ENCODE assay signal across 15 mouse cellular contexts in the genomic region with DNA sequence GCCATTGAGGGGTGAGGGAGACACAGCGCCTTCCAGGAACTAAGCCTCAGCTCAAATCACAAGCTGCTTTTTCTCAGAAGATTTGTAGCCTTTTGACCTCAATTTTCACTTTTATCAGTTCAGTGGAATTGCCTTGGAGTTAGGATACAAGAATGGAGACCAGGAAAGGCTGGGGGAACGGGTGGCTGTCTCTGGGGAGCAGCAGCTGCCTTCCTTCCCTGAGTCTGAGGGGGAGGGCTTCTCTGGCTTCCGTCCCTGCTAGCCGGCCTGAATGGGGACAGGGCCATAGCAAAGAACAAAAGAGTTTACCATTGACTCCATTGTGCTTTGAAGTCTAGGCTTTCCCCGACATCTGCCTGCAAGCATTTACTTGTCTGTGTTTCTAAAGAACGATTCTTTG. TPM values are rescaled to one million over a fixed set of nuclear protein-coding genes. Genes with fewer than 3 reads are reported as not detected.
DNase-seq lines count a peak whose midpoint lies in the region; ATAC-seq lines count a peak whose summit lies in the region.
"Had no signal": no experiment of that assay in that cellular context is flagged by ENCODE, and none has a peak within 500 bp of the region (broad histone marks: within the 10 kb centered on the region; RNA-seq: fewer than 3 reads in every experiment).

No protein-coding gene starts in this region.

- H3K9ac ChIP-seq in neural tube, embryonic 11.5 days (ENCODE audit: low read length), result no peak overlapping the region
- no peak overlapping the region for H3K9ac ChIP-seq in neural tube, embryonic 15.5 days (replicated peaks)
- H3K9ac ChIP-seq: heart, embryonic 15.5 days; limb, embryonic 13.5 days had no signal

- H3K27me3 ChIP-seq in heart, embryonic 10.5 days (ENCODE audit: insufficient read depth, poor library complexity, severe bottlenecking), result no peaks in the 10 kb centered on the region
- H3K27me3 ChIP-seq in neural tube, embryonic 11.5 days (ENCODE audit: control insufficient read depth, insufficient read depth, low read length), result no peaks in the 10 kb centered on the region
- no peaks in the 10 kb centered on the region for H3K27me3 ChIP-seq in neural tube, embryonic 15.5 days (replicated peaks)
- H3K27me3 ChIP-seq in limb, embryonic 10.5 days (ENCODE audit: low read depth, poor library complexity, severe bottlenecking), result no peaks in the 10 kb centered on the region
- H3K27me3 ChIP-seq: heart, embryonic 15.5 days; limb, embryonic 13.5 days had no signal

- H3K36me3 ChIP-seq in heart, embryonic 10.5 days, result no peaks in the 10 kb centered on the region
- H3K36me3 ChIP-seq in neural tube, embryonic 11.5 days (ENCODE audit: control insufficient read depth, insufficient read depth, low read length), result no peaks in the 10 kb centered on the region
- H3K36me3 ChIP-seq in neural tube, embryonic 15.5 days, result no peaks in the 10 kb centered on the region
- H3K36me3 ChIP-seq in limb, embryonic 10.5 days, result no peaks in the 10 kb centered on the region
- H3K36me3 ChIP-seq: G1E; heart, embryonic 15.5 days; limb, embryonic 13.5 days had no signal

- no peak overlapping the region for H3K4me3 ChIP-seq in heart, embryonic 10.5 days
- no peak overlapping the region for H3K4me3 ChIP-seq in neural tube, embryonic 11.5 days (ENCODE audit: low read depth, low read length)
- no peak overlapping the region for H3K4me3 ChIP-seq in neural tube, embryonic 15.5 days (replicated peaks)
- no peak overlapping the region for H3K4me3 ChIP-seq in limb, embryonic 10.5 days
- H3K4me3 ChIP-seq: heart, embryonic 15.5 days; limb, embryonic 13.5 days had no signal

- ATAC-seq in neural tube, embryonic 11.5 days (ENCODE audit: insufficient read depth, low FRiP score, low TSS enrichment), result no peak
- ATAC-seq in neural tube, embryonic 15.5 days (ENCODE audit: low FRiP score), result no peak

- H3K27ac ChIP-seq in heart, embryonic 10.5 days, result peak overlapping the region; percentile 66; the same call in 1 of the 2 replicates
- H3K27ac ChIP-seq in neural tube, embryonic 11.5 days (ENCODE audit: low read depth, low read length), result 0 out of 2 replicates have a peak overlapping the region, but pooled peaks have one; percentile 8
- no peak overlapping the region for H3K27ac ChIP-seq in neural tube, embryonic 15.5 days (replicated peaks)
- H3K27ac ChIP-seq in limb, embryonic 10.5 days, result peak overlapping the region; percentile 74
- H3K27ac ChIP-seq: heart, embryonic 15.5 days; limb, embryonic 13.5 days had no signal

- DNase-seq in heart, embryonic 10.5 days (ENCODE audit: low spot score), result peak; percentile 53
- DNase-seq in heart, adult 18-20 months, result no peak
- peak; percentile 66 for DNase-seq in kidney, postnatal 10 days
- no peak for DNase-seq in kidney, adult 8-10 months
- peak; percentile 40 for DNase-seq in neural tube, embryonic 11.5 days (ENCODE audit: low spot score)
- DNase-seq in limb, embryonic 10.5 days (ENCODE audit: low spot score), result peak; percentile 34
- no peak for DNase-seq in T-cell, adult 2 months (ENCODE audit: low spot score)
- DNase-seq: cerebellum, adult 2 months; layer of hippocampus, postnatal 36 days; thymus, postnatal 36 days had no signal

- 53% methylated on average over 6 of the region's 6 CpGs for WGBS in heart, embryonic 10.5 days
- 28% methylated on average over 6 of the region's 6 CpGs for WGBS in neural tube, embryonic 11.5 days
- 18% methylated on average over 6 of the region's 6 CpGs for WGBS in neural tube, embryonic 15.5 days
- WGBS in limb, embryonic 10.5 days, result 50% methylated on average over 6 of the region's 6 CpGs

- no peak overlapping the region for H3K4me2 ChIP-seq in neural tube, embryonic 11.5 days (ENCODE audit: low read depth)
- no peak overlapping the region for H3K4me2 ChIP-seq in neural tube, embryonic 15.5 days
- H3K4me2 ChIP-seq: heart, embryonic 15.5 days; limb, embryonic 13.5 days had no signal

- H3K9me3 ChIP-seq in heart, embryonic 10.5 days, result no peaks in the 10 kb centered on the region
- no peaks in the 10 kb centered on the region for H3K9me3 ChIP-seq in neural tube, embryonic 11.5 days (ENCODE audit: control insufficient read depth, low read length)
- H3K9me3 ChIP-seq in neural tube, embryonic 15.5 days (replicated peaks), result no peaks in the 10 kb centered on the region
- no peaks in the 10 kb centered on the region for H3K9me3 ChIP-seq in limb, embryonic 10.5 days (replicated peaks)
- H3K9me3 ChIP-seq: G1E; heart, embryonic 15.5 days; limb, embryonic 13.5 days had no signal

- H3K4me1 ChIP-seq in heart, embryonic 10.5 days, result peaks cover 20% of the 10 kb centered on the region
- peaks cover 12% of the 10 kb centered on the region for H3K4me1 ChIP-seq in neural tube, embryonic 11.5 days (ENCODE audit: control insufficient read depth, insufficient read depth, low read length)
- peaks cover 40% of the 10 kb centered on the region for H3K4me1 ChIP-seq in neural tube, embryonic 15.5 days
- H3K4me1 ChIP-seq in limb, embryonic 10.5 days, result peaks cover 54% of the 10 kb centered on the region
- H3K4me1 ChIP-seq: heart, embryonic 15.5 days had no signal

RNA-seq across cellular contexts. Expression of a gene that starts 41.3 kb away (rescaled TPM):
- 2.4 and 2.6 TPM in 2 replicates for polyA plus RNA-seq in heart, embryonic 10.5 days (2016; fragmentation: Nextera tagmentation; extraction: Ambion mirVana)
- total RNA-seq in heart, adult 18-20 months (2021), result 1 to 10 TPM; 1.3 to 1.6 TPM
- 0.77 and 1.3 TPM in 2 replicates for polyA plus RNA-seq in neural tube, embryonic 11.5 days (2014; fragmentation: Nextera tagmentation; extraction: Ambion mirVana)
- 0.84 and 1.2 TPM in 2 replicates for polyA plus RNA-seq in neural tube, embryonic 15.5 days (2015; fragmentation: Nextera tagmentation; extraction: Ambion mirVana)
- 1.6 and 1.8 TPM in 2 replicates for polyA plus RNA-seq in limb, embryonic 10.5 days (2016; fragmentation: Nextera tagmentation; extraction: Ambion mirVana)
- total RNA-seq: G1E; monocyte, adult 5-6 weeks had no signal
- polyA plus RNA-seq: G1E had no signal

Comparison
In these comparisons a context has a peak if more than half of its experiments do, and no peak if none do; other contexts are left out.
1. DNase-seq: peak in heart, embryonic 10.5 days (single experiment), kidney, postnatal 10 days (single experiment), neural tube, embryonic 11.5 days (single experiment) and limb, embryonic 10.5 days (single experiment); none in heart, adult 18-20 months (0 of 2), kidney, adult 8-10 months (0 of 2) and T-cell, adult 2 months (single experiment).